Mouse (Mus musculus) left cerebral cortex, adult 9 months (tissue): ENCODE data around the gene AC109138.7.

Source experiments
- DNase-seq, 2 experiments: peaks; one replicate each; pipeline ENCODE4 v3.0.0; 2022; ENCODE audit warnings: low spot score in 2 of 2

Gene AC109138.7

DNA sequence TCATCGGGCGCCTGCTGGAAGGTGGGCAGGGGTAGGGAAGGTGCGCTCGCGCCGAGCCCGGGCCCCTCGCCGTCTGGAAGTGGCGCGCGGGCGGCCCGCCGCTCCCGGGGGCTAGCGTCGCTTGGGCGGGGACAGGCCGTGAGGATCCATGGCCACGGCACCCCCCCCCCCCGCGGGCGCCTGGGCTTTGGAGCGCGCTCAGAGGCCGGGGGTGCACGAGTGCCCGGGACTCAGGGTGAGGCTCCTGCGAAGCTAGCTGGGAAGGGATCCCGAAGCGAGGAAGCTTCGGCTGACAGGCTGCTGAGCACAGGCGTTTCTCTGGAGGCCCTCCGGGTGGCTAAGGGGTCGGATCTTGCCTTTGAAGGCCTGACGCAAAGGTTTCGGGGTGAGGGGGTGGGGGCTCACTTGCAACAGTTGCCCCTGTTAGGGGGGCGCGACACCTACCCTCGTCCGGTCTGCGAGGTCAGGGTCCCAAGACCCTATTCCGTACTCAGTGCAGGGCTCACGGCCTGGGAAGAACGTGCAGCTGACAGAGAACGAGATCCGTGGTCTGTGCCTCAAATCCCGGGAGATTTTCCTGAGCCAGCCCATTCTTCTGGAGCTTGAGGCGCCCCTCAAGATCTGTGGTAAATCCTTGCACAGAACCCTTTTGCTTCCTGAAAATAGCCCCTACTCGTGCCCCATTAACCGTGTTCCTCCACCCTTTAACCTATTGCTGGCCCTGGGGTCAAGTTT lies 21.7 kb upstream of the AC109138.7 start:
- DNase-seq = no peak

DNA sequence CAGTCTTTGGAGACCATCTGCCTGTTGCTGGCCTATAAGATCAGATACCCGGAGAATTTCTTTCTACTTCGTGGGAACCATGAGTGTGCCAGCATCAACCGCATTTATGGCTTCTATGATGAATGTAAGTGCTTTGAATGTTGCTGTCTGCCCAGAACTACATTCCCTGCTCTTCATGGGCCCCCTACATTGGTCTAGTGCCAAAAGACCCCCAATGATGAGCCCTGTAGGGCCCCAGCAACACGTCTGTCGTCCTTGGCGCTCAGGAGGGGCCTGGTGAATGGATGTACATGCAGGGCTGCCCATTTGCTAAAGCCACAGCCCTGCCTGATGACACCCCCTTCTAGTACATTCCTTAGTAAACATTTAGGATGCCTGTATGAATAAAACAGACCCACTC lies 21.0 kb upstream of the AC109138.7 start:
- DNase-seq = no peak

DNA sequence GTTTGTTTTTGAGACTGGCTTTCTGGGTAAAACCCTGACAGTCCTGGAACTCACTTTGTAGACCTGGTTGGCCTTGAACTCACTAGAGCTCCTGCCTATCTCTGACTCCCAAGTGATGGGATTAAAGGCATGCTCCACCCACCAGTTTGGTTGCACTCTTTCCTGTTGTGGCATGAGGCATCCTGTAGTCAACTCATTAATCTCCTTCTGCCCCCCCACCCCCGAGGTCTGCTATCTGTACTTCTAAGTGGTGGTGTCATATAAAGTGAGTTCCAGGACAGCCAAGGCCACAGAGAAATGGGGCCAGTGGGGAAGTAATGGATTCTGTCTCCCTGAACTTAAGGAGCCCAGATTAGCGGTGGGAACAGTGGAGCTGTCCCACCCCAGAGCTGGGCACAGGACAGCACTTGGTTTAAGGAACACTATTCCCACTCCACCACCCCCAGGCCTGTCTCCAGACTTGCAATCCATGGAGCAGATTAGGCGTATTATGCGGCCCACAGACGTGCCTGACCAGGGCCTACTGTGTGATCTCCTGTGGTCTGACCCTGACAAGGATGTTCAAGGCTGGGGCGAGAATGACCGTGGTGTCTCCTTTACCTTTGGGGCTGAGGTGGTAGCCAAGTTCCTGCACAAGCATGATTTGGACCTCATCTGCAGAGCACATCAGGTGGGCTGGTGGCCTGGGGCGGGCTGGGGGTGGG lies 20.0 kb upstream of the AC109138.7 start:
- no peak for DNase-seq

DNA sequence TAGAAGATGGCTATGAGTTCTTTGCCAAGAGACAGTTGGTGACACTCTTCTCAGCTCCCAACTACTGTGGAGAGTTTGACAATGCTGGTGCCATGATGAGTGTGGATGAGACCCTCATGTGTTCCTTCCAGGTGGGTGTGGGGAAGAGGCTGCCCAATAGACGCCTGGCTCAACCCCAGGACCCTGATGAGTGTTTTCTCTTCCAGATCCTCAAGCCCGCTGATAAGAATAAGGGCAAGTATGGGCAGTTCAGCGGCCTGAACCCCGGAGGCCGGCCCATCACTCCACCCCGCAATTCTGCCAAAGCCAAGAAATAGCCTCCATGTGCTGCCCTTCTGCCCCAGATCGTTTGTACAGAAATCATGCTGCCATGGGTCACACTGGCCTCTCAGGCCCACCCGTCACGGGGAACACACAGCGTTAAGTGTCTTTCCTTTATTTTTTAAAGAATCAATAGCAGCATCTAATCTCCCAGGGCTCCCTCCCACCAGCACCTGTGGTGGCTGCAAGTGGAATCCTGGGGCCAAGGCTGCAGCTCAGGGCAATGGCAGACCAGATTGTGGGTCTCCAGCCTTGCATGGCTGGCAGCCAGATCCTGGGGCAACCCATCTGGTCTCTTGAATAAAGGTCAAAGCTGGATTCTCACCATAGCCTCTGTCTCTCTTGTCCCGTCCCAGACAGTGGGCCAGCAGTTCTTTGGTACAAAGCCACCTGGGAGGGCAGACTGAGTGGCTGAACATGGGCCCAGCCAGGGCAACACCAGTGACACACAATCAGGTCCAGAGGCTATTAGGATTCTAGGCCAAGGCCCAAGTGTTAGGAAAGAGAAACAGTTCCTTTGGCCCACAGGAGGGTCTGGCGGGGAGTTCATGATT lies 19.1 kb upstream of the AC109138.7 start:
- no peak for DNase-seq

DNA sequence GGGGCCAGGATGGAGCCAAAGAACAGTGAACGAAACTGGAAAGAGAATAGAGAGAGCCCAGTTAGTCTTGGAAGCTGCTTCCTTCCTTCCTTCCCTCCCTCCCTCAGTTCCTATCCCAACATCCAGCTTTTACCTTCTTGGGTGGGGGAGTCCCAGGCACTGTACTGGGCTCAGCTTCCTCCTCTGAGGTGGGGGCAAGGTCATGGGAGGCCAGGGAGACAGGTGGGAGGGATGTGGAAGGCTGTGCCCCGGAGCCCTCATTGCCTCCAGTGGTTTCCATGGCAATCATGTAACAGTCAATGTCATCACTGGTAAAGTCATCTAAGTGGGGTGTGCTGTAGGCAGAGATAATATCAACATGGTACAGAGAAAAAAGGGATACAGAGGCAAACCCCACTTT lies 18.1 kb upstream of the AC109138.7 start:
- no peak for DNase-seq

DNA sequence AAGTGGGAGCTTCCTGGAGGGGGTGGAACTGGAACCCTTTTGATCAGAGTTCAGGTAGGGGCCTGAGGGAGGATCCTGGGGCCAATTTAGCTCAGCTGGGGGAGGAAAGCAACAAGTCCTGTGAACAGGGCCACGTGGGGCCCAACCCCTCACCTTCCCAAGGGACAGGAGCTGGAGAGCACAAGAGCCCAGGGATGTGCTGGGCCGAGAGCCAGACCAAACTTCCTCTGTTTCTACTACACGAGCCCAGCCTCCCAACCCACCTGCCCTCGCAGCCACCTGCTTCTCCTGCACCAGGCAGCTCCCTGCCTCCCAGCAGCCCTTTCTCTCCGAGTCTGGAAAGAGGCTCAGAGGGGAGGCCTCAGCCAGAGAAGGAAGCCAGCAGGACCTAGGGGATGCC lies 17.6 kb upstream of the AC109138.7 start:
- no peak for DNase-seq

DNA sequence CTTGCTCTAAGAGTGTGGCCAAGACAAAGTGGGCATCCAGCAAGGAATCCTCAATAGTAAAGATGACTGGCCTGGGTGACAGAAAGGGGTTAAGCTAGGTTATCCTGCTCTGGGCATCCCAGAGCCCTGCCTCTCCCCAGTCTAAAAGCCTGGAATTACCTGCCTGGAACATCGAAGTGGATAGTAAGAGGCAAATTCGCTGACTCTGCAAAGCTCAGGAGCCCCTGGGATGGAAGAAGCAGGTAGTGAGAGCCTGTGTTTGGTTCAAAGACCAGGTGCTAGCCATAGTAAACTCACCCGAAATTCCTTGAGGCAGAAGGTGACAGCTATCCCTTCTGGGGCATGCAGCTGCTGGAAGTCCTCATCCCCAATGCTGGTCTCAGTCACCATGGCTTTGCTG lies 17.0 kb upstream of the AC109138.7 start:
- DNase-seq = no peak

DNA sequence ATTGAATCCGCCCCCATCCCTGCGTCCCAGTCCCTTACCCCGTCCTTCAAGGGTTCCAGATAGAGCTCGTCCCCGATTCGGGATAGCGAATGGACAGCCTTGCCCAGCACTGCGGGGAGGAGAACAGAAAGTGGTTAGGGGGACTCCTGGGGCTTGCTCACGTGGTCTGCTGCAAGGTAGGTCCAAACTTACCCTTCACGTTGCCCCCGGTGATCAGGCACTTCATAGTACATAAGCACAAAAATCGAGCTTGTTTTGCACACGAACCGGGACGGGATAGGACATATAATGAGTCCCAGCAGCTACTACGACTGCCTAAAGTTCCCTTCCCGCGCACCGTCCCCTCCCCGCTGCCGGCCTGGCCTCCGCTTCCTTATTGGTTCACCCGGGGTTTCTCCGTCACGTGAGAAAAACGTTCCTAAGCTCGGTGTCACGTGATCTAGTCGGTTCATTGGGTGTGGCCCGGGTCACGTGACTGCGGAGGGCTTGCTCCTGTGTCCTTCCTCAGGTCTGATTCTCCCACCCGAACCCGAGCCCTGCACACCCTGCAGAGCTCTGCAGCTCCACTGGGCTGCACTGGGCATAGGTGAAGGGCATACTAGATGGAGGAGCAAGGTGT lies 12.8 kb upstream of the AC109138.7 start, which contains the start of gene Rad9a:
Gene Rad9a, minus strand, starts transcription at position 372 of the 619 bp plus-strand sequence.
- peak; percentile 92 to 97 for DNase-seq

DNA sequence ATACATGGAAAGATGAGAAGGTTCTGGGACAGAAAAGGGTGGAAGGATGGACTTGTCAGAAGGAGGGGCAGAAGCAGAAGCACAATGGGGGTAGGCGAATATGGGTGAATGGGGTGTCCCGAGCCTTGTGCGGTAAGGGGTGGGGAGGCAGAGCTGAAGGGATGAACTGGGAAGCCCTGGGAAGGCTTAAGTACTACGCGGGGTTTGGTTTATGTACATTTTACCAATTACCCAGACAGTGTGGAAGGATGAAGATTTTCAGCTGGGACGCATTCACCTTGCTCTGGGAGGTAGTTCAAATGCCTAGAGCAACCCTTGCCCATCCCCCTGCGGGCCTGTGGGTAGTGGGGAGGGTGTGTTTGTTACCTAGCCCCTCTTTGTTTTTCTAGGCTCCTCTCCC lies 12.0 kb upstream of the AC109138.7 start:
- no peak for DNase-seq

DNA sequence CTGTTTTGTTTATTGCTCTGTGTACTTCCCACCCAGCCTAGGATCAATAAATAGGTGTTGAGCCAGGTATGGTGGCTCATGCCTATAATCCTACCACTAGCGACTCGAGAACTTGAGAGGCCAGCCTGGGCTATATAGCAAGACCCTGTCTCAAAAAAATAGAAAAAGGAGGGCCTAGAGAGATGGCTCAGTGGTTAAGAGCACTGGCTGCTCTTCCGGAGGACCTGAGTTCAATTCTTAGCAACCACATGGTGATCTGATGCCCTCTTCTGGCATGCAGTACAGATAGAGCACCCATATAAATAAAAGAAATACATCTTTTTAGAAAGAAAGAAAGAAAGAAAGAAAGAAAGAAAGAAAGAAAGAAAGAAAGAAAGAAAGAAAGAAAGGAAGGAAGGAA lies 11.0 kb upstream of the AC109138.7 start:
- DNase-seq = no peak

DNA sequence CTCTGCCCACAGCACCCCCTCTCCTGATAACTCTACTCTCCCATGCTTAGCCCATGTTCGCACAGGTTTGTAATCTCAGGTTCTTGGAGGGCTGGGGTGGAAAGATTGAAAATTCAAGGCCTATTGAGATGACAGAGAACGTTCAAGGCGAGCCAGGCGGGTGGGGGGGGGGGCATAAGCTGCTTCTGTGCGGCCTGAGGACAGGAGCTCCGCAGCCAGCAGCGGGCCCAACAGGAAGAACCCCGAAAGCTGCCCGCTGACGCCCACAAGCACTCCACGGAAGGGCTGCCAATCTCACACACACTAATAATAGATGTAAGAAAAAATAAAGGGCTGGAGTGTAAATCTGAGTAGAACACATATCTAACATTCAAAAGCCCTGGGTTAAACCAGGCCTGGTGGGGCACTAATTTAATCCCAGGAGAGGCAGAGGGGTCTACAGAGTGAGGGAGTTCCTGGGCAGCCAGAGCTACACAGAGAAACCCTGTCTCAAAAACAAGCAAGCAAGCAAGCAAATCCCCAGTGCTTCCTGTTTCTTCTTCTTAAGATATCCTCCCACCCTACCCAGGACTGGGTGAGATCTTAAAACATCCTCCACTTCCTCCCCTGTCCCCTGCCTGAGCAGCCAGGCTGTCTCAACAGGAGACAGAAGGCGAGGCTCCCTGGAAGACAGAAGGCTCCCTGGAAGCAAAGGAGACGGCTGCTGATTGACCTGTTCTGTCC lies 10.4 kb upstream of the AC109138.7 start:
- peak in 1 of 2 experiments; percentile 39 for DNase-seq

DNA sequence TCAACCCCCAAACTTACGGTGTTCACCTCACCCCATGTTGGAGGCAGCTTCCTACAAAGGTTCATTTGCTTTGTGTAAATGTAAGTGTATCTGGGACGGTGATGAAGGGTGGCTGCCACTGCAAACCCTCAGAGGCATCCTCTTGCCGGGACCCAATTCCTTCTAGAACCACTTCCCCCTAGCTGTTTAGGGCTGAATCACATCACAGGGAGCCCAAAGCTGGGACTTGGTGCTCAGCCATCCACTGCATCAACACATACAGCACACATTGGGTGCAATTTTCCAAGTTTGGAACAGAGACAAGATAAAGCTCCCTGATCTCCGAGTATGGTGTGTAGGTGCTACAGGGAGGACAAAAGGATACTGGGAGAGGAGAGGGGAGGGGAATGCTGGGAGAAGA lies 9.3 kb upstream of the AC109138.7 start:
- DNase-seq = no peak

DNA sequence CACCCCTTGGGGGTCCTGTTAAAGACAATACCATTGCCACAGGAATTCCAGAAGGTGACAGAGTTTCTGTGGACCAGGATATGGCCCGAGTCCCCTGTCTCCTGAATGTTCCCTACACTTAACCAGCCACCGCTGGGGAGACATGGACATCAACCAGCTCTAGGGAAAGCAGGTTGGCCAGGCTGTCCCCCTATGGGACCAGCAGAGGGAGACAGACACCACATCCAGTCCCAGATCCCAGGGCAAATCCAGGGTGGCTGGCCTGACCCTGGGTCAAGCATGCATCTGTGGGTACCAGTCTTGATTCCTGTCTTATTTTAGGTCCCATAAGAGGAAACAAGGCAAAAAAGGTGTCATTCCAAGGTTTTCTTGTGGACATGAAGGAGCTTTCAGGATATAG lies 7.2 kb upstream of the AC109138.7 start:
- DNase-seq = peak in 1 of 2 experiments; percentile 72

DNA sequence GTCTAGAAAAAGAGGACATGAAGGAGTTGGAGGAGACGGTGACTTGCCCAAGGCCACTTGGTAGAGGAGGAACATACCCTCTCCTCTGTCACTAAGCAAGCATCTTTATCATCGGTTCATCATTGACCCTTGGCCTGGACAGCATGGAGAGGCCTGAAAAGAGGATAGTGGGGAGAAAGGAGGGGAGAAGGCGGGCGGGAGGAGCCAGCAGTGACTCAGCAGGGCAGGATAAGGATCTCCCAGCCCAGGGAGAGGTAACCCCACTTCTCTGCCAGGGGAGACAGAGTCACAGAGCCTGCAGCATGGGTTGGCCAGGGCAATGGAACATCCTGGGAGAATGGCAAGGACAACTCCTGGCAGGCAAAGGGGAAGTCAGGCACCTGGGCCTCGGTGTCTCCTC lies 5.6 kb upstream of the AC109138.7 start:
- DNase-seq = no peak

DNA sequence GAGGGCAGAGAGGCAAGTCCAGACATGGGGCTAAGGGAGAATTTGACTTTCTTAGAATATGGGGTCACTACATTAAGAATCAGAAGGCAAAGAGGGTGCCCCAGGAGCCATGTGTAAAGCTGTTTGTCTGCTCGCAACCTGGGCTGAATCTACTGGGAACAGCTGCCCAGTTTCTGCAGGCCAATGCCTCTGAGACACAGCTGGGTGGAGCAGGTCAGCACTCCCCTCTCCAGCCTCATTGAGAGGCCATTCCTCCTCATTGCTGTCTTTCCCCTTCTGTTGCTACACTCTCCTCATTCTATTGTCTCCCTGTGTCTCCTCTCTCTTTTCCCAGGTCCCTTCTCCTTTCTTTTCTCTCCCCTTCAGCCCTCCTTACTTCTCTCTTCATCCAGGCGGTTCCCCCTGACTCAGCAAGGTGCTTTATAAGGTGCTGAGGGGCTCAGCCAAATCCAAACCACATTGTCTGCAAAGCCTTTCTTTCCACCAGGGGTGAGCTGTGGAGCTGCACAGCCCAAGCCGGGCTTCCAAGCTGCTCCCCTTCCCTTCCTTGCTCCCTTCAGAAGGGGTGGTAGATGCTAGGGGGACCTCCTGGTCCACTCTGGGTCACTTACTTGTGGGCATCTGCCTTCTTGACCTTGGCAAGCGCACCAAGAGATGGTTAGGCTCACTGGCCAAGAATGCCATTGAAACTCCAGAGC lies 2.1 kb upstream of the AC109138.7 start:
- DNase-seq = no peak

DNA sequence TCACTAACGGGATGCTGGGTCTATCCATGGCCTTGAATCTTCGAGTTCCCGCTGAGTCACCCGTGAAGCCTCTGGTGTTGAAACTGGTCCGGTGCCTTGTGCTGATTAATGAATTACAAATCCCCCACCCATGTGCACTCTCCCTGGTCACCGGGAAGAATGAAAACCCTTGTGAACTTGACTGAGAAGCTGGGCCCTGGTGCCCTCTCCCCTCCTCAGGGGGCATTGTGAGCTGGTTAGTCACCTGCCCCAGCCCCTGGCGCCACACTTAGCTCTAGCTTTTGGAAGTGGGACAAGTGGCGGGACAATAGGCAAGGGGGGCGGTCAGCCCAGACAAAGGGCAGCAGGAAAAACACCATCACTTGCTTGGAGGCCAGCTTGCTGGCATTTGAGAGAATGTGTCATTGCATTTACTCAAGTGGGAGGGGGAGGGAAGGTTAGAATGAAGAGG lies 608 bp upstream of the AC109138.7 start:
- no peak for DNase-seq

DNA sequence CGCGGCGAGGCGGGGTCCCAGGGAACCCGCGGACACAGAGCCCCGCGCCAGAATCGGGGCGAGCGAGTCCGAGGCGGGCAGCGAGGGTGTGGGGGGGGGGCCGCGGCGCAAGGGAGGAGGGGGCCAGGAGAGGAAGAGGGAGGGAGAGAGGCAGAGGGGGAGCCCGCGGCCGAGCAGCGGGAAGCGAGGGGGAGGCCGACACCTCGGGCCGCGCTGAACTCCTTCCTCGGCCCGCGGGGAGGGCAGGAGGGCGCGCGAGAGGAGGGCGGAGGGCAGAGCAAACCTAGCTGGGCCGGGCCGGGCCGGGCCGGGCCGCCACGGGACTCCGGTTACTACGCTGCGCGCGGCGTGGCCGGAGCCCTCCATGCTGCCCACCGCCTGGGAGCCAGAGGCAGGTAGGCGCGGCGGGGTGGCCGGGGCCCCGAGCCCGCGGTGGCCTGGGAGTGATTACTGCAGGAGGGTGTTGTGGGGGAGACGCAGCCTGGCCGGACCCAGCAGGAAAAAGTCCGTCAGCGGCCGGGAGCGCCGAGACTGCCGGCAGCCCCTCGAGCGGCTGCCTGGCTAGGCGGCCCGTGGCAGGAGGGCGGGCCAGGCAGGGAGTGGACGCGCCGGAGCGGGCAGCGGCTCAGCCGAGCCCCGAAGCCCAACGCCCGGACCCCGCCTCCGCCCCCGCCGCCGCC lies 754 bp downstream of the AC109138.7 start:
- DNase-seq = no peak

DNA sequence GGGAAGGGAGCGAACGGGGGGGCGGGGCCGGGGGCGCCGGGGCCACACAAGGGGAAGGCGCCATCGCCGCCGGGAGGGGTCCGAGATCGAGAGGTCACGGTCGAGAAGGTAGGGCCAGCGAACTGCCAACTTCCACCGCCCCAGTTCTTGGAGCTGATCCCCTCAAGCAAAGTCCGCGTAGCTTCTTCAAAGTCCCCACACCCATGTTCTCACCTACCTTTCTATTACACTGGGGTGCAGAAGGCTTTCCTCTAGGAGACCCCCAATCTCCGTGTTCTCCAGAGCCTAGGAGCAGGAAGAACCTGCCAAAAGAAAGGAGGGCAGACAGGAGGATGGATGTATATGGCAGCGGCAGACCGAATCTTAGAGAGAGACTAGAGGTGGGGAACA lies 1.3 kb downstream of the AC109138.7 start:
- DNase-seq = no peak

DNA sequence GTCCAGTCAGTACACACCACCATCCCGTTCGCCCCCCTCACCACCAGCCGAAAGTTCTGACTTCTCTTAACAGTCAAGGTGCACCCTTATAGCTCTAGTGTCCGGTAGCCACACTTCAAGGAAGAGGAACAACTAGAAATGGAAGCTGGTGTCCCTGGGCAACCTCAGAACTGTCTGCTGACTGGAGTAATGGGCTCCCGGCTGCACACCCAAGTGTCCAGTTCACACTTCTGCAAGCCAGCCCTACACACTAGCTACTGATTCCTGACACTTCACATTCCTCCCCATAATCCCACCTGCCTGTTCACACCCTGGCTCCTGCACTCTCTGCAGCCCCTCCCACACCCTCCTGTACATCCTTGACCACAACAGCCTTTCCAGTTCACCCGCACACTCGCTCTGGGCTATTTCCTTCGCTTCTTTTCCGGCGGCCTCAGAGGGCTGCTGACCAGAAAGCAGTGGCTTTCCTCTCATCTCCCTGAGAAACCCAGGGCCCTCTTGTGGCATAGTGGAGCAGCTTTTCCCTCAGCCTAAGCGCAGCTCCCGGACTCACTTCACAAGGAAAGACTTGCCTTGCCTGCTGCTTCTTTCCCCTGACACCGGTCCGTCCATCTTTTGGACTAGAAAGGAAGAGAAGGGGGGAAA lies 2.0 kb downstream of the AC109138.7 start:
- DNase-seq = no peak

DNA sequence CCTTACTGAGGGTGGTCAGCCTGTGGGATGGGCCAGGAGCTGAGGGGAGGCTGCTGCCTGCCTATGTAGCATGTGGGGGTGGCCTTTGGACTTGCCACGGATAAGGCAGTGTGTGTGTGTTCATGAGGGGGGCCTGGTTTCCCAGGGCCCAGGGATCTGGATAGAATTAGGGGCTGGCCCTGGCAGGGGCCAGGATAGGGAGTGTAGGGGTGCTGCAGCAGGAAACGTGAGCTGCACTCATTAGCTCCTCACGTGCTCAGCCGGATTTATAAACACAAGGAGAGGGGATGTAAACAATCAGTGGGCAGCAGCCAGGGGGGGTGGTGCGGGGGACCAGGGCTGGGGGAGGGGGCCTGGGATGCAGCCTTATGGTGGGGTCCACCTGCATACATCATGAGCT lies 3.0 kb downstream of the AC109138.7 start:
- DNase-seq = no peak
